ENCODE assay signal across 16 mouse cellular contexts in genomic region chr6:15610208-15610607, GRCm38 (mm10).
DNase-seq lines count a peak whose midpoint lies in the region; ATAC-seq and TF ChIP-seq lines count a peak whose summit lies in the region.
"Had no signal": no experiment of that assay in that cellular context is flagged by ENCODE, and none has a peak within 500 bp of the region (broad histone marks: within the 10 kb centered on the region; RNA-seq: fewer than 3 reads in every experiment).

No protein-coding gene starts in this region.

- ATAC-seq in hindbrain, embryonic 16.5 days: peak; percentile 81
- ATAC-seq in hindbrain, embryonic 12.5 days (ENCODE audit: low FRiP score): no peak
- ATAC-seq in midbrain, postnatal 0 days (ENCODE audit: low FRiP score): no peak
- ATAC-seq in midbrain, embryonic 13.5 days: no peak
- ATAC-seq in neural tube, embryonic 14.5 days (ENCODE audit: low read depth): peak; percentile 76
- ATAC-seq: forebrain, embryonic 15.5 days had no signal

- H3K9me3 ChIP-seq in hindbrain, embryonic 16.5 days (ENCODE audit: control insufficient read depth, low read length): no peaks in the 10 kb centered on the region
- H3K9me3 ChIP-seq in hindbrain, embryonic 12.5 days (replicated peaks): no peaks in the 10 kb centered on the region
- no peaks in the 10 kb centered on the region for H3K9me3 ChIP-seq in midbrain, postnatal 0 days (ENCODE audit: low read length)
- no peaks in the 10 kb centered on the region for H3K9me3 ChIP-seq in midbrain, embryonic 13.5 days
- no peaks in the 10 kb centered on the region for H3K9me3 ChIP-seq in neural tube, embryonic 14.5 days (ENCODE audit: control insufficient read depth, low read length)
- H3K9me3 ChIP-seq: embryonic facial prominence, embryonic 10.5 days; forebrain, embryonic 15.5 days; heart, embryonic 13.5 days had no signal

- no peak overlapping the region for H3K9ac ChIP-seq in hindbrain, embryonic 16.5 days (ENCODE audit: low read depth, low read length)
- H3K9ac ChIP-seq in hindbrain, embryonic 12.5 days: no peak overlapping the region
- no peak overlapping the region for H3K9ac ChIP-seq in midbrain, postnatal 0 days (replicated peaks; ENCODE audit: low read length, poor library complexity, severe bottlenecking)
- no peak overlapping the region for H3K9ac ChIP-seq in midbrain, embryonic 13.5 days (replicated peaks)
- no peak overlapping the region for H3K9ac ChIP-seq in neural tube, embryonic 14.5 days (replicated peaks; ENCODE audit: low read depth, low read length)
- H3K9ac ChIP-seq: forebrain, embryonic 15.5 days; heart, embryonic 13.5 days had no signal

- DNase-seq in midbrain, postnatal 0 days (ENCODE audit: low spot score): peak; percentile 30
- DNase-seq in urinary bladder, adult 2 months (ENCODE audit: low spot score): no peak
- DNase-seq: adrenal gland, adult 2 months; adrenal gland, postnatal 25 days; cerebellum, adult 2 months; cerebellum, postnatal 10 days; gastrocnemius, postnatal 36 days; heart, adult 11 months; heart, postnatal 4 days had no signal

- H3K27ac ChIP-seq in hindbrain, embryonic 16.5 days (ENCODE audit: low read depth, low read length): no peak overlapping the region
- H3K27ac ChIP-seq in hindbrain, embryonic 12.5 days: no peak overlapping the region
- no peak overlapping the region for H3K27ac ChIP-seq in midbrain, postnatal 0 days (ENCODE audit: low read depth, low read length)
- no peak overlapping the region for H3K27ac ChIP-seq in midbrain, embryonic 13.5 days
- no peak overlapping the region for H3K27ac ChIP-seq in neural tube, embryonic 14.5 days (ENCODE audit: low read depth, low read length)
- H3K27ac ChIP-seq: embryonic facial prominence, embryonic 10.5 days; forebrain, embryonic 15.5 days; heart, embryonic 13.5 days had no signal

- TF ChIP-seq CTCF in midbrain, postnatal 0 days (IDR thresholded peaks at IDR 0.05): no peak

- H3K4me3 ChIP-seq in hindbrain, embryonic 16.5 days (ENCODE audit: low read length): no peak overlapping the region
- no peak overlapping the region for H3K4me3 ChIP-seq in hindbrain, embryonic 12.5 days
- no peak overlapping the region for H3K4me3 ChIP-seq in midbrain, postnatal 0 days (ENCODE audit: low read depth, low read length)
- H3K4me3 ChIP-seq in midbrain, embryonic 13.5 days (replicated peaks): no peak overlapping the region
- H3K4me3 ChIP-seq in neural tube, embryonic 14.5 days (ENCODE audit: low read depth, low read length): no peak overlapping the region
- H3K4me3 ChIP-seq: embryonic facial prominence, embryonic 10.5 days; forebrain, embryonic 15.5 days; heart, embryonic 13.5 days had no signal

- H3K36me3 ChIP-seq in hindbrain, embryonic 16.5 days (ENCODE audit: control insufficient read depth, insufficient read depth, low read length): no peaks in the 10 kb centered on the region
- no peaks in the 10 kb centered on the region for H3K36me3 ChIP-seq in hindbrain, embryonic 12.5 days
- H3K36me3 ChIP-seq in midbrain, postnatal 0 days (ENCODE audit: insufficient read depth, low read length): no peaks in the 10 kb centered on the region
- no peaks in the 10 kb centered on the region for H3K36me3 ChIP-seq in midbrain, embryonic 13.5 days
- H3K36me3 ChIP-seq in neural tube, embryonic 14.5 days (ENCODE audit: control insufficient read depth, insufficient read depth, low read length): no peaks in the 10 kb centered on the region
- H3K36me3 ChIP-seq: embryonic facial prominence, embryonic 10.5 days; forebrain, embryonic 15.5 days; heart, embryonic 13.5 days had no signal

- no peak overlapping the region for H3K4me2 ChIP-seq in hindbrain, embryonic 16.5 days (ENCODE audit: low read length)
- no peak overlapping the region for H3K4me2 ChIP-seq in hindbrain, embryonic 12.5 days (replicated peaks)
- no peak overlapping the region for H3K4me2 ChIP-seq in midbrain, postnatal 0 days (ENCODE audit: low read depth, low read length, poor library complexity, severe bottlenecking)
- no peak overlapping the region for H3K4me2 ChIP-seq in midbrain, embryonic 13.5 days (replicated peaks)
- no peak overlapping the region for H3K4me2 ChIP-seq in neural tube, embryonic 14.5 days (ENCODE audit: low read depth, low read length)
- H3K4me2 ChIP-seq: forebrain, embryonic 15.5 days; heart, embryonic 13.5 days had no signal

- H3K27me3 ChIP-seq in hindbrain, embryonic 16.5 days (replicated peaks; ENCODE audit: control insufficient read depth, insufficient read depth, low read length): no peaks in the 10 kb centered on the region
- H3K27me3 ChIP-seq in hindbrain, embryonic 12.5 days: no peaks in the 10 kb centered on the region
- H3K27me3 ChIP-seq in midbrain, postnatal 0 days (ENCODE audit: insufficient read depth, low read length): no peaks in the 10 kb centered on the region
- H3K27me3 ChIP-seq in midbrain, embryonic 13.5 days: no peaks in the 10 kb centered on the region
- no peaks in the 10 kb centered on the region for H3K27me3 ChIP-seq in neural tube, embryonic 14.5 days (ENCODE audit: control insufficient read depth, insufficient read depth, low read length)
- H3K27me3 ChIP-seq: forebrain, embryonic 15.5 days; heart, embryonic 13.5 days had no signal

- H3K4me1 ChIP-seq in hindbrain, embryonic 16.5 days (ENCODE audit: control insufficient read depth, insufficient read depth, low read depth, low read length): no peaks in the 10 kb centered on the region
- H3K4me1 ChIP-seq in hindbrain, embryonic 12.5 days: no peaks in the 10 kb centered on the region
- H3K4me1 ChIP-seq in midbrain, postnatal 0 days (ENCODE audit: insufficient read depth, low read length): no peaks in the 10 kb centered on the region
- H3K4me1 ChIP-seq in midbrain, embryonic 13.5 days (replicated peaks): no peaks in the 10 kb centered on the region
- H3K4me1 ChIP-seq in neural tube, embryonic 14.5 days (ENCODE audit: control insufficient read depth, insufficient read depth, low read length): no peaks in the 10 kb centered on the region
- H3K4me1 ChIP-seq: embryonic facial prominence, embryonic 10.5 days; forebrain, embryonic 15.5 days; heart, embryonic 13.5 days had no signal

Comparison
In these comparisons a context has a peak if more than half of its experiments do, and no peak if none do; other contexts are left out.
1. ATAC-seq: peak in hindbrain, embryonic 16.5 days (single experiment) and neural tube, embryonic 14.5 days (single experiment); none in hindbrain, embryonic 12.5 days (single experiment), midbrain, postnatal 0 days (single experiment) and midbrain, embryonic 13.5 days (single experiment).